Mouse (Mus musculus) kidney, postnatal 0 days (tissue): ENCODE data around the gene Galnt9. TPM values are rescaled to one million over a fixed set of nuclear protein-coding genes. Genes with fewer than 3 reads are reported as not detected.

Source experiments
- ATAC-seq: fragments of 200-750 bp; cut with Nextera tagmentation; replicated peaks from 2 replicates; pipeline ENCODE4 v1.8.0; 2017; ENCODE audit warnings: low read depth, moderate number of reproducible peaks, moderate TSS enrichment, moderate library complexity; ENCODE audit not compliant: low FRiP score
- DNase-seq: peaks from one replicate; pipeline ENCODE4 v3.0.0-alpha.2; 2016; ENCODE audit warnings: low spot score
- H3K27ac ChIP-seq: fragments of 300-500 bp; sonication (generic); 2 replicates; pipeline ENCODE4 v1.5.1; 2014; ENCODE audit warnings: mild to moderate bottlenecking
- H3K27me3 ChIP-seq: fragments of 300-500 bp; sonication (generic); 2 replicates; pipeline ENCODE4 v1.6.1; 2014; ENCODE audit warnings: low read length, mixed read lengths; ENCODE audit not compliant: insufficient read depth
- H3K36me3 ChIP-seq: fragments of 300-500 bp; sonication (generic); 2 replicates; pipeline ENCODE4 v1.6.1; 2014; ENCODE audit warnings: low read length, mixed read lengths; ENCODE audit not compliant: insufficient read depth
- H3K4me1 ChIP-seq: fragments of 300-500 bp; sonication (generic); replicated peaks from 2 replicates; pipeline ENCODE4 v1.6.1; 2014; ENCODE audit warnings: antibody characterized with exemption, low read length, mixed read lengths; ENCODE audit not compliant: insufficient read depth
- H3K4me2 ChIP-seq: fragments of 300-500 bp; sonication (generic); 2 replicates; pipeline ENCODE4 v1.6.1; 2014; ENCODE audit warnings: mild to moderate bottlenecking, low read length, moderate library complexity, mixed read lengths
- H3K4me3 ChIP-seq: fragments of 300-500 bp; sonication (generic); replicated peaks from 2 replicates; pipeline ENCODE4 v1.5.1; 2014; ENCODE audit warnings: low read depth, low read length
- H3K9ac ChIP-seq: fragments of 300-500 bp; sonication (generic); 2 replicates; pipeline ENCODE4 v1.6.1; 2014; ENCODE audit warnings: low read depth, low read length
- H3K9me3 ChIP-seq: fragments of 300-500 bp; sonication (generic); replicated peaks from 2 replicates; pipeline ENCODE4 v1.6.1; 2016; ENCODE audit warnings: low read length, inconsistent platforms, mixed read lengths
- CTCF ChIP-seq: IDR thresholded peaks from 2 replicates; pipeline ENCODE4 v1.5.1; 2016; ENCODE audit warnings: antibody characterized with exemption, low read depth, mild to moderate bottlenecking, moderate library complexity
- WGBS: fragments of 180-500 bp; shearing (Covaris S2); extraction: QIAGEN DNeasy Blood & Tissue Kit; methylation state at CpG from one replicate; pipeline ENCODE4 v1.1.7; 2014; 5-methylcytosine and 5-hydroxymethylcytosine counted together
- polyA plus RNA-seq: library from polyadenylated mRNA; unstranded; fragments of >200 nt; fragmentation: Nextera tagmentation; extraction: Ambion mirVana; gene quantifications from 2 replicates; pipeline ENCODE4 v1.2.1, GENCODE M21; 2015

Galnt9 gene
- polyA plus RNA-seq, 1 experiment from 2014 or later: 0.95 TPM

- Histone ChIP-seq H3K4me1 (no peaks in the 10 kb centered on the region), H3K27ac (no peak overlapping the region), H3K27me3 (no peaks in the 10 kb centered on the region), H3K9ac (no peak overlapping the region), H3K4me3 (no peak overlapping the region), H3K4me2 (no peak overlapping the region), H3K9me3 (no peaks in the 10 kb centered on the region), H3K36me3 (no peaks in the 10 kb centered on the region)
- DNase-seq (no peak), ATAC-seq (no peak)
- 80% methylated on average over 4 of the region's 4 CpGs for WGBS
- TF ChIP-seq CTCF: no peak
Measured at GRCm38 (mm10) chr5:110526556-110526955, 17.6 kb upstream of the Galnt9 start.

DNA sequence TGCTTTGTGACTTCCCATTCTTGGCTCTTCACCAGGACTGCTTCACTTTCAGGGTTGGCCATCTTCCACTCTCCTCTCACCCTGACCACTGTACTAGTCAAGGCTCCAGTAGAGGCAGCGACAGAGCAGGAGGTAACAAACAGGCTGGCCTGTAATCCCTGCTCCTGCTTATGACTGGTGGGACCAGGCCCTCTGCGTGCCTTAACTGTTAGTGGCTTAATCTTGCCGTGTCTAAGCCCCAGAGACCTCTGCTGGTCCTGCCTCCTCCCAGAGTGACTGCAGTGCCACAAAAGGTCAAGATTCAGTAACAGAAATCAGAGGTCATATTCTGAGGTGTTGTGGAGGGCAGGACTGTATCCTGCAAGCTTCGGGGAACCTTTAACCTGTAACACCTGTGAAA is 13.1 kb upstream of the Galnt9 start:
- TF ChIP-seq CTCF: no peak
- H3K4me2 ChIP-seq: no peak overlapping the region
- no peaks in the 10 kb centered on the region for H3K27me3 ChIP-seq
- no peaks in the 10 kb centered on the region for H3K36me3 ChIP-seq
- WGBS: 52% methylated on average over 4 of the region's 4 CpGs
- no peak overlapping the region for H3K4me3 ChIP-seq
- no peak overlapping the region for H3K9ac ChIP-seq
- no peak overlapping the region for H3K27ac ChIP-seq
- DNase-seq: no peak
- no peak for ATAC-seq
- H3K9me3 ChIP-seq: no peaks in the 10 kb centered on the region
- H3K4me1 ChIP-seq: no peaks in the 10 kb centered on the region

DNA sequence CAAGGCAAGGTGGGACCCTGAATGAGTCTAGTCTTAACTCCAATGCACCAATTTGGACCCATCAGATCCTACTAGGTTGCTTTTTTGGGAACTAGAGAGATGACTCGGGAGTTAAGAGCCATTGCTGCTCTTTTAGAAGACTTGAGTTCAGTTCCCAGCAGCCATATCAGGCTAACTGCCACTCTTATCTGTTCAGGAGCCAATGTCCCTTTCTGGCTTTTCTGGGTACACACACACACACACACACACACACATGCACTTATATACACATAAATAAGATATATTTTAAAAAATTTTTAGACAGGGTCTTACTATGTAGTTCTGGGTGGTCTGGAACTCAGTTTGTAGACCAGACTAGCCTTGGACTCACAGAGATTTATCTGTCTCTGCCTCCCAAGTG is 9.8 kb upstream of the Galnt9 start:
- Histone ChIP-seq H3K4me3 (no peak overlapping the region), H3K4me2 (no peak overlapping the region), H3K4me1 (no peaks in the 10 kb centered on the region), H3K9me3 (no peaks in the 10 kb centered on the region), H3K36me3 (no peaks in the 10 kb centered on the region), H3K27ac (no peak overlapping the region), H3K9ac (no peak overlapping the region), H3K27me3 (no peaks in the 10 kb centered on the region)
- 74% methylated on average over 1 of the region's 1 CpGs for WGBS
- ATAC-seq: no peak
- TF ChIP-seq CTCF: no peak
- no peak for DNase-seq

DNA sequence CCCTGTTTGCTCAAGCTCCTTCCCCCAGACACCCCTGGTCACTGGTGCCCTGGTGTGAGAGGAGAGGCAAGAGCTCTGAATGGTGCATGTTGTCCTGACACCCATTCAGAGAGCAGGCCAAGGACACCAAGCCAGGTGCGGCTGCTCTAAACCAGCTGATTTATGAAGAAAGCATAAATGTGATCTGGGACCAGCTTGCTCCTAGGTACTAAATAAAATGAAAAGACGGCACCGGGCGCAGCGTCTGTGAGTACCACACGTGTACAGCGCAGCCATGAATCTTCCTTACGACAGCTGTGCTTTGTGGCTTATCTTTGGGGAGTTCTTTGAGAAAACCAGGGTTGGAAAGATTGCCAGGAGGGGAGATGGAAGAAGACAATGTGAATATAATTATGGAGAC is 8.2 kb upstream of the Galnt9 start:
- Histone ChIP-seq H3K27ac (no peak overlapping the region), H3K4me2 (no peak overlapping the region), H3K9ac (no peak overlapping the region), H3K9me3 (no peaks in the 10 kb centered on the region), H3K4me1 (no peaks in the 10 kb centered on the region), H3K27me3 (no peaks in the 10 kb centered on the region), H3K4me3 (no peak overlapping the region), H3K36me3 (no peaks in the 10 kb centered on the region)
- 60% methylated on average over 8 of the region's 8 CpGs for WGBS
- ATAC-seq (no peak), DNase-seq (no peak)
- no peak for TF ChIP-seq CTCF

DNA sequence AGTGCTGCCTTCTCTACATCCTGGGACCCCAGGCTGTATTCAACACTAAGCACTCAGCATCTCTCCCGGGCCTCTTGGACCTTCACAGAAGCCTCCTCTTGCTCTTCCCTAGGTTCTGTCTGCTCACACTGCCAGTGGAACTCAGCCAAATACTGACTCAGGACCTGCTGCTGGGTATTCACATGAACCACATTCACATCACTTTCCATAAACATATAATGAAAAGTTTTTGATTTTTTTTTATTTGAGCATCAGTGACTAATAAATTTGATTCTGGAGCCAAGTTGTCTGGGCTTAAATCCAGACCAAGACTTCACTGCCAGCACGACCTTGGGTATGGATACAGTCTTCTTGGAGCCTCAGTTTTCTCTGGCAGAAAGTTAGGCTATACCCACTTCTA is 3.2 kb upstream of the Galnt9 start:
- no peak overlapping the region for H3K4me2 ChIP-seq
- DNase-seq (no peak), ATAC-seq (no peak)
- WGBS: 46% methylated on average over 2 of the region's 2 CpGs
- no peaks in the 10 kb centered on the region; the same call in 1 of the 2 replicates for H3K4me1 ChIP-seq
- TF ChIP-seq CTCF: no peak
- H3K4me3 ChIP-seq: no peak overlapping the region
- no peak overlapping the region for H3K27ac ChIP-seq
- H3K9me3 ChIP-seq: no peaks in the 10 kb centered on the region
- no peak overlapping the region for H3K9ac ChIP-seq
- peaks cover 33% of the 10 kb centered on the region for H3K27me3 ChIP-seq
- no peaks in the 10 kb centered on the region for H3K36me3 ChIP-seq

DNA sequence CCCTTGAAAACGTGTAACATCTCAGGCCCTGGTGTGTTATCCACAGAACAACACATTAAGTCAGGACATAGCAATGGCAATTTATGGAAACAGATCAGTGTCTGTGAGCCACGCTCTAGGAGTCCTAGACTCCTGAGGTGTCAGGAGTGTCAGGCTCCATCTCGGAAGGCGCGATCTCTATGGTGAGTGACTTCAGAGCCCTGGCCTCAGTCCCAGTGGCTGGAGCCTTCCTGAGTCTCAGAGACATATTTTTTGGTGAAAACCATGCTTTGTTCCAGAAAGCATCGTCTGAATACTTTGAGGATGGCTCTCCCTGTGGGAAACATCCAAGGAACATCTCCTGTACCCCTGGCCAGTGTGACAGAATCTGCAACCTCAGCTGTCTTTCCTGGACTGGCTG is 2.7 kb upstream of the Galnt9 start:
- no peak for ATAC-seq
- 68% methylated on average over 6 of the region's 6 CpGs for WGBS
- H3K9me3 ChIP-seq: no peaks in the 10 kb centered on the region
- peaks cover 33% of the 10 kb centered on the region for H3K27me3 ChIP-seq
- H3K4me2 ChIP-seq: no peak overlapping the region
- no peak for TF ChIP-seq CTCF
- H3K4me3 ChIP-seq: no peak overlapping the region
- no peak overlapping the region for H3K27ac ChIP-seq
- DNase-seq: no peak
- H3K4me1 ChIP-seq: no peaks in the 10 kb centered on the region; the same call in 1 of the 2 replicates
- H3K9ac ChIP-seq: no peak overlapping the region
- H3K36me3 ChIP-seq: no peaks in the 10 kb centered on the region

- no peak overlapping the region for H3K9ac ChIP-seq
- H3K27me3 ChIP-seq: peaks cover 33% of the 10 kb centered on the region
- H3K4me1 ChIP-seq: no peaks in the 10 kb centered on the region; the same call in 1 of the 2 replicates
- H3K4me3 ChIP-seq: no peak overlapping the region
- no peak overlapping the region for H3K27ac ChIP-seq
- H3K36me3 ChIP-seq: no peaks in the 10 kb centered on the region
- 2% methylated on average over 24 of the region's 24 CpGs for WGBS
- H3K4me2 ChIP-seq: peak overlapping the region; percentile 53; the same call in 1 of the 2 replicates
- no peaks in the 10 kb centered on the region for H3K9me3 ChIP-seq
- TF ChIP-seq CTCF: no peak
- no peak for DNase-seq
- ATAC-seq: no peak
Measured at GRCm38 (mm10) chr5:110544691-110545069, 525 bp downstream of the Galnt9 start.
